Mouse (Mus musculus) 3134 (cell line): Measurements from ENCODE around the gene Ugt2a1.
"Not testable (repeated sequence)": the region's sequence is repeated elsewhere in the genome, so short reads cannot be mapped to it uniquely, and the experiment has no call there.

Experiments
- DNase-seq: peaks from one replicate; pipeline ENCODE4 v3.0.0-alpha.2; 2011; ENCODE audit warnings: low spot score; ENCODE audit not compliant: insufficient read length; ENCODE audit errors: extremely low read depth

The Ugt2a1 gene

DNA sequence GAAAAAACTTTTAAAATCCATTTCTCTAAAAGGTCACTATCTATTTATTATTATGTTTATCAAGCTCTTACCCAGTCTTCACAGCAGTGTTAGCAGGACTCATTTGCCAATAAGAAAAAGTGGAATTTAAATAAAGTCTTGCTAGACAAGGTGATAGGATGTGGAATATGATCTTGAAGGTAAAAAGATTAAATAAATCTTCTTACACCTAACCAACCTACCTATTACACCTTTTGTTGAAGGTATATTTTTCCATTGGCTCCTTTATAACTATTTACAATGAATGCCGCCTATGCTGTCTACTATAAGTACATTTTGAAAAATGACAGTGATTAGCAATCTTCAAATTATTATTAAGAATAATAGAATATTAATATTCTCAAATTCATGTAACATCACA is at the start of gene Ugt2a1:
Ugt2a1 (minus strand) TSS at position 101 of the 400 bp plus-strand sequence.
- no peak for DNase-seq

DNA sequence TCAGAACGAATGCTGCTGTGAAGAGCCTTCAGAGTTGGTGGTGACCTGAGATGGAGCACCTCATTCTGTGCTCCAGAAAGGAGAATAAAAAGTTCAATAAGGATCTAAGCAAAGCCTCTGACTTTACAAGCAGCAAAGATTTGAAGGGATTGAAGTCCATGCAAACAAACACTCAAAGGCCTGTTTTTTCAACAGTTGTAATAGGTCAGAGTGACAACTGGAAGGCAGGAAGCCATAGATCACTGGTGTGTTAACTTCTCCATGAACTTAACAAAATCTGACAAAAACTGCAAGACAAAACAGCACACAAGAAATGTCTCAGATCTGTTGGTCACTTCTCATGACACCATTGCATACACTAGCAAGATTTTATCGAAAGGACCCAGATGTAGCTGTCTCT is 47.4 kb upstream of the Ugt2a1 start, which contains the start of gene Sult1b1:
Sult1b1 (minus strand) TSS at position 85 of the 400 bp plus-strand sequence.
- DNase-seq, result no peak

DNA sequence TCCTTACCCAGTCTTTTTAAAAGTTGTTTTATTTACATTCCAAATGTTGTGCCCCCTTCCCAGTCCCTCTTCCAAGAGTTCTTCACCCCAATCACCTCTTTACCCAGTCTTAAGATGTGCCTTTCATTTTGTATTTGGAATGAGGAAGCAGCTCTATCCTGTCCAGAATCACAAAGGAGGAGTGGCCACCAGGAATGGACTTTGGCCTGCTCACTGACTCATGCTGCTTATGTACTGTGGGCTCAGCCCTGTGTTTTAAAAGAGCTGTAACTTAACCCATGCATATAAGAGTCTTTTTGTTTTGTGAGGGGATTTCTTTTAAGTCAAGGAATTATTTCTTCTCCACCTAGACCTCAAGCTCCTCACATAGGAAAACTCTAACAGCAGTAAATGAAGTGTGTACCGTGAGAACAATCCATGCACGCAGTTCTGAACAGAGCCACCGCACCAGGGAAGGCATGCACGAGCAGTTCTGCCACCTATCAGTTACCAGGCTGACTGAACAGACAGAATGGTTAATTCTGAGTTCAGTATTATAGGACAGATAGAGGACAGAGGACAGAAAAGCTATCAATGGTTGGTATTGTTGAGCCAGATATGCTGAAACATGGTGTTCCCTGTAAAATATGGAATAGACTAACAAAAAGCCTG is 45.4 kb upstream of the Ugt2a1 start:
- DNase-seq, result no peak

DNA sequence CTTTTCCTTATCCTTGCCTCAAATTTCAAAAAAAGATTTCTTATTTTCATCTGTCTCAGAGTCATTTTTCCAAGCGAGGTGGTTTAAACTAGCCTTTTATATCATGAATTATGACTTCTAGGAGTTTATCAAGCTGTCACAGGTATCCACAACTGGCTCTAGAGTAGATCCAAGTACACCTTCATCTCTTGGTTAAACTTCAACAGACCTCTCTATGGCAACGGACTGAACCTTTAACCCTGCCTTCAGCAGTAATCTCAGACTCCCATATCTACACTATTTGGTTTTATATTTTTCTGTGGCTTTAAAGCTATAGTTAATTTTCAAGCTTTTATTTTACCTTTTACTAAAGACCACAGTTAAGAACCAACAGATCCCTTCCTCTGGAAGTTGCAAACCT is 41.6 kb upstream of the Ugt2a1 start:
- DNase-seq, result no peak

DNA sequence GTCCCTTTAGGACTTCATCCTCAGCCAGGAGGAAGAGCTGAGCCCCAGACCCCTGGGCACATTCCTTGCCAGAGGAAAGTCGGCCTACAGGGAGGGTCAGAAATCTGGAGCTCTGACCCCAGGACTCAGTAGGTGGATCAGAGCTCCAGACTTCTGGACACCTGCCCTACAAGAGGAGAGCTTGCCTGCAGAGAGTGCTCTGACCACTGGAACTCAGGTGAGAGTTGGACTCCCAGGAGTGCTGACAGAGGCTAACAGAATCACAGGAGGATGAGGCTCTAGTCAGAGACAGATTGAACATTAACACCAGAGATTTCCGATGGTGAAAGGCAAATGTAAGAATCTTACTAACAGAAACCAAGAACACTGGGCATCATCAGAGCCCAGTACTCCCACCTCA is 32.9 kb upstream of the Ugt2a1 start:
- not testable (repeated sequence) for DNase-seq

DNA sequence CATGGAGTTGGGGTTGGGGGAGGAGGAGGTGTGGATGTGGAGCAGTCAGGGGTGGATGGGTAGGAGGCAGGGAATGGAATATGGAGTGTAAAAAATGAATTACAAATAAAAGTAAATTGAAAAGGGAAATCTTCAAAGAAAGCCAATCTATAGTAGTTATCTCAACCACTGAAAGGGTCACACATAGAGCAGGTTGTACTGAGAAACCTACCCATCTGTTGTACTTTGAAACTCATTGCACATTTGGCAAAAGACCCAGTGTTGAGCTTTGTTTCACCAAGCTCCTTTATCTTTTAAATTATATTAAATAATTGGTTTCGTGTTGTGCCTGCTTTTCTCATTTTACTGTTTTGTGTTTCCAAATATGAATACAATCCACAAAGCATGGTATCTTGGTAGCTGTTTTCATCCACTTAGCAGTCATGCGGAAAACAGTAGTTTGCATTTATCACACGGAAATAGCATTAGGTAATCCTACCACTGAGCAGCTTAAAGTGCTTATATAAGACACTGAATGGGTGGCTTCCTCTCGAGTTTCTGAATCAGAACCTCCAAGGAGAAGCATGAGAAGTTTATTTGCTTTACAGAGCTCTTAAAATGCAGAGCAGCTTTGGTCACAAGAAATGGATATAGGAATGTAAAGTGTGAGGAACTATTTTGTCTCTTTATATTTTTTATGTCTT is 15.2 kb upstream of the Ugt2a1 start:
- DNase-seq, result no peak

DNA sequence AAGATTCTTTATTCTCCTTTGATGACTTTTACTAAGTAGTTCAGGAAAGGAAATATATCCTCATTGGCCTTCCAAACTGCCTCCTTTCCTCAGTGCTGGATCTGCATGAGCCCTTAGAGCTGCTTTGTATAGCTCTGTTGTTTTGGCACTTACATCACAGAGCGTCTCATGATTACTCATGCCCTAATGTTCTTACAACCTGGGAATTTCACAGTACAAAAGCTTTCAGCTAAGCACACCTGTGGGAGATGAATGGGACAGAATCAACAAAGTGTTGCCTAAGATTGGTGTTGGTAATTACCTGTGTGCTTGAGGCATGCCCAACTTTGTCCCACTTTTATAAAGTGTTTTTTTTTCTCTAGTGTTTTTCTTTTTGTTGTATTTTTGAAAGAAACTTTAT is 12.0 kb upstream of the Ugt2a1 start:
- DNase-seq, result no peak

DNA sequence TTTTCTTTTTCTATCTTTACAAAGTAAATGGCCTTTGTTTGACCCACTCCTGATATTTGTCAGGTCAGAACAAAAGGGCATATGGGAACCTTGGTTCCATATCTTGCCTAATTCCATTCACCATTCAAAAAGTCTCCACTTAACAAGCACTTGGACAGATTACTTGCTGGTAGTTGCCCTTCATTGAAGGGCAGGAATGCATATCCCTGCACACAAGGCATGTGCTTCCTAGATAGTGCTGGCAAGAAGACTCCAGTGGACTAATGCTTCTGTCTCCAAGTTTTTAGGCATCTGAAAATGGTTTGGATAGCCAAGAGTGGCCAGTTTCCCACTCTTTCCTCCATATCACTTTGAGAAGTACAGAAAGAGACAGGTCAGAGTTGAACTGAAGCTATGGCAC is 8.7 kb upstream of the Ugt2a1 start:
- DNase-seq, result no peak

DNA sequence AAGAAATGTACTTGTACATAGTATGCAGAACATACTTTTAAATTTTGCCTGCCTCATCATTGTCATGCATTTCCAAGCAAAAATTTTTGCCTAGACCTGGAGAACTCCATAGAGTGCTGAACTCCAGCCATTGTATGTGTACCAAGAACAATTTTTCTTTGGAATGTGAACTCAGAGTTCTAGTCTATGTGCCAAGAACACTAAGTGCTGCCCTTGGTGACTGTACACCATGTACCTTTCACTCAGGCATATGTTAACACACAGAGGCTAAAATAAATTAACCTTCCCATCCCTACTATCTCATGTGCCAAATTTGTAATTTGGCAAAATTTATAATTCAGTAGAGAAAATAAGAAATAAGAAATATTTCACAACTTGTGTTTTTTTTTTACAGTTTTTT is 8.3 kb upstream of the Ugt2a1 start:
- no peak for DNase-seq

DNA sequence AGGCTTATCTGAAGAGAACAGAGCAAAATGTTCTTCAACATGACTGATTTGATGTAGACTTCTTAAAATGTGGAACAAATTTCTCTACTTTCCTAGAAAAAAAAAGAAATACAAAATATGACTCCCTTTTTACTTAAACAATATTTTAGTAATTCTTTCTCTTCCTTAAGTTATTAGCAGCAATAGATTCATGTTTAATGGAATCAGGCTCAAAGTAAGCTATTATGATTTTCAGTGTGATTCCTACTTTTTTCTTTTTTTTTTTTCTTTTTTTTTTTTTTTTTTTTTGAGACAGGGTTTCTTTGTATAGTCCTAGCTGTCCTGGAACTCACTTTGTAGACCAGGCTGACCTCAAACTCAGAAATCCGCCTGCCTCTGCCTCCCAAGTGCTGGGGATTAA is 4.0 kb downstream of the Ugt2a1 start, which contains the start of gene Gm43638:
Gm43638 (minus strand) TSS at position 101 of the 400 bp plus-strand sequence.
- DNase-seq, result not testable (repeated sequence)

DNA sequence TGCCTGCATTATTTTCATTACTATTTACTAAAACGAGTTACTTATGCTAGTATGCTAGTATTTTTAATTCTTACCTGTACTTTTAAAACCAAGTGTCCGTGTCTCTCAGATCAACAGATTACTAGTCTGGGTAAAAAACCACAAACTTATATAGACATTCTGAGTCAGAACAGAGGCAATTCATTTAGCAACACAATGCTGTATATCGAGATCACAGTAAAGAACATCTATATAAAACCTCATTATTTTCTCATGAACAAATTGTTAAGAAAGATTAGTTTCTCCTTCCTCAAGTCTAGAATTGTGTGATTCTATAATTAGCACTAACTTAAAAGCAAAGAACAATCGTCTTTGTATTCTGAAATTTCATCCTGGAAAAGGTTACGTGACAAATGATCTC is 8.5 kb downstream of the Ugt2a1 start, which contains the start of gene Ugt2a2:
Ugt2a2 (minus strand) TSS at position 101 of the 400 bp plus-strand sequence.
- DNase-seq, result no peak

DNA sequence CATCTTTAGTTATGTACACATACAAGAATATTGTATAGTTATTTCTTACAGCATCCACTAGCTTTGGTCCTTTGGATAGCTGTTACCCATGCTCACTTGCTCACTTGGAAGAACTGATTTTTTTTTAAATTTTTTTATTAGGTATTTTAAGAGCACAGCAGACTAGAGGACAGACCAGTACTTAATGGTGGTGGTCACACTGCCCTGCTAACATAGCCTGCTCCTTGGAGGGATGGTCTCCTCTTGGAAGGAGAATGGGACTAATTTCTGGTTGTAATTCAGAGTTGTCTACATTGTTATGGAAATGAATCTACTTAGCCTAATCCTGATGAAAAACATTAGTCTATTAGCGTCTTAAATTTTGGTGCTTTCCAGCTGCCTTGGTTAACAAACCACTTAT is 31.9 kb downstream of the Ugt2a1 start:
- no peak for DNase-seq

DNA sequence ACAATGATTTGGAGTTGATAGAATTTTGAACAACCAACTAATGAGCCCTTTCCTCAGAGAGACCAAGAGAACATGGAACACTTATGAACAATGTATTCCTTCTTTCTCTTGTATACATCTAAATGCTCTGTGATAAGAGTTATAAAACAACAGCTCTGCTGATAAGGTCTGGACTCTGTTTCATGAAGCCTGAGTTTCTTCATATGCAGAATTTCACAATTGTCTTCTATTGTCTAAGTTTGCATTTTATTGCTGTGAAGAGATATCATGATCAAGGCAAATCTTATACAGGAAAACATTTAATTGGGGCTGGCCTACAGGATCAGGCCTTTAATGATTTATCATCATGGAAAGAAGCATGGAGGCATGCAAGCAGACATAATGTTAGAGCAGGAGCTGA is 33.0 kb downstream of the Ugt2a1 start:
- no peak for DNase-seq

DNA sequence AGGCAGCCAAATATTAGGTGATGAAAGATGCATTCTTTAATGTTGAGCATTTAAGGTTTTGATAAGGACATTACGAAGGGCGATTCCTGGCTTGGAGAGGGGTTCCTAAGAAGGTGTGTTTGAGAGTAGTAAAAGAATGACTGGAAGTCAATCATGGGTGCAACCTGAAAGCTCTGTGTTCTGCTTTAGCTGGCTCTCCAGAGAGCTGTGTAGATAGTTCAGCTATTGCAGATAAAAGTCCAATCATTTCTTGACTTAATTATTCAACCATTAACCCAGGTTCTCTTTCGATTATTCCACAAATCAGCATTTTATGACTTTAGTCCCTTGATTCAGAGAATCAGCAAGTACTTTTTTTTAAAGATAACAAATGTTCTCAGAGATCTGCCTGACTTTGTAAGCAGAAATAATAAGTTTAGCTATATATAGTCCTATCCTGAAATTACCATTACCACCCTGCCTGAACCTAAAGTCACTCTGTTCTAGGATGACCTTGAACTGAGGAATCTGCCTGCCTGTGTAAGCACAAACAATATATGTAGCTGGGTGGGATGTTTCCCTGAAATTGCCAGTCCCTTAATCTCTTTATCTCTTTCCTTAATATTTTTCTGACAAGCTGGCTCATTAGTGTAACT is 34.3 kb downstream of the Ugt2a1 start:
- DNase-seq, result no peak

DNA sequence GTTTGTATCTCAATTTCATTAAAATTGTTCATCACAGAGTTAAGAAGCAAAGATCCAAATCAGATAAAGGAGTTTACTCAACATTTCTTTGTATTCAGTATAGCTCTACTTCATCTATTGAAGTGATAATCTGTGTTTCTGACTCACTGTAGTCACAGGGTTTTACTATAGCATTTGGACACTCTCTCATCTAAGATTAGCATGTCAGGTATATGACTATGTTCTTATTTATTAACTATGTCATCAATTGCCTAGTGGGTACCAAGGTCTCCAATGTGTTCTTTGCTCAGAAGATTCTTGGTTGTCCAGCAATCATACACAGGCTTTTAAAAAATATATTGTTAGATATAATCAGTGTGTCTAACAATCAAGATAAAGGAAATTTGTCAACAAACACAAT is 35.2 kb downstream of the Ugt2a1 start:
- DNase-seq, result no peak

DNA sequence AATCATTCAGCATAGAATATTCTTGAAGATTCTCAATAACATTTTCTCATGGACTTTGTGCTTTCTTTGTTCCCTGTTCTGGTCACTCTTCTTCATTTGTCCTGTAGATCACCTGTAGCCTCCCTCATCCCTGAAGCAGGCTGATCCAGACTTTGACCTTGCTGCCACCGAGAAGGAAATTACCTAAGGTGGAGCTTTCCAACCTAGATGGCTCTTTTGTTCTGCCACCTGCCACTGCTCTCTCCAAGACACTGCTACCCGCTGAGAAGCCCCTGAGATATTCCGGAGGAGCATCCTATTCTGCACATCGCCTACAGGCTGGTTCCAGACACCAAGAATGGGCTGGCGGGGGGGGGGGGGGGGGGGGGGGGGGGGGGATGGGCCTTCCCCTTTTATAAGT is 38.2 kb downstream of the Ugt2a1 start:
- DNase-seq, result peak; percentile 2

DNA sequence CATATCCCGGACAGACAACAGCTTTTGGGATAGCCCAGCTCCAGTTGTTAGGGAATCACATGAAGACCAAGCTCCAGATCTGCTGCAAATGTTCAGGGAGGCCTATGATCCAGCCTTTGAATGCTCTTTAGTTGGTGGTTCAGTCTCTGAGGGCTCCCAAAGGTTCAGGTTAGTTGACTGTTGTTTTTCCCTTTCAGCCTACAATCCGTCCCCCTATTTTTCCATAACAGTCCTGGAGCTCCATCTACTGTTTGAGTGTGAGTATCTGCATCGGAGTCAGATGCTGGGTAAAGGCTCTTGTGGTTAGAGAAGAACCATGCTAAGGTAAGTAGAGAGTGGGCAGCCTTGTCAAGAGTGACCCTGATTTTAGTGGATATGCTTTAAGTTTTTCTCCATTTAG is 54.4 kb downstream of the Ugt2a1 start:
- DNase-seq, result no peak

DNA sequence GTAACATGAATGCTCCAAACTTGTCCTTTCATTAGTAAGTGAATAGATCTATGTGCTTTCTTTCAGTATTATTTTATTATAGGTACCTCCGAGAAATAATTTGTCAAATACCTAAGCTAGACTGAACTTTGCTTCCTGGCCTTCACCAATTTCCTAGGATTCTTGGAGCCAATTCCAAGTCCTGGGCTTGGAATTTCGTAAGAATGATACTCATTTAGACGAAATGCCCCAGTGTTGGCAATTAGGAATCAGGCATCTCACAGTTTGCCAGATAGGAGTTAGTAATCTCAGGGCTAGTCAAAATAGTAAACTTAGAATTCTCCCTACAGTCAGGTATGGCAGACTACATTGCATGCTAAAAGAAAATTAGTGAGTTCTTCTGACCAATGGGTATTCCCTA is 65.0 kb downstream of the Ugt2a1 start:
- no peak for DNase-seq

DNA sequence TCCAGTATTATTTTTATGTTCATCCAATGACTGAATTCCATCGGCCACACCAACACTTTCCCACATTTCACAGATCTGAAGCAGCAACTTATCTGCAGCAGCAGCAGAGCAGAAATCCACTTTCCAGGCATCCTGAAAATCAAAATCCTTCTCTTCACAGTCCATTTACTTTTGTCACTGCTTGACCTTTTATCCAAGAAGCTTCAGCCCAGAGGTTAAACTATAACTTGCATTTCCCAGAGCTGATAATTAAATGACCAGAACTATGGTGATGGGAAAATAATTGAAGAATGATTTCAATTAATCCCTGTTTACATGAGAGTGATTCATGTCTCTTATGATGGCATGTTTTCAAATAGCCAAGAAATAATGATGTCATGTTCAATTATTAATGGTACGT is 66.6 kb downstream of the Ugt2a1 start, which contains the start of gene Ugt2b38:
Ugt2b38 (minus strand) TSS at position 163 of the 400 bp plus-strand sequence.
- DNase-seq, result not testable (repeated sequence)
